Mouse (Mus musculus): ENCODE data around the gene Smyd1. TPM values are rescaled to one million over a fixed set of nuclear protein-coding genes. Genes with fewer than 3 reads are reported as not detected.

The Smyd1 gene
- polyA plus RNA-seq, 1 experiment = not detected

GRCm38 (mm10) chr6:71212471-71212870 is 109.6 kb downstream of the Smyd1 start:
- Histone ChIP-seq H3K27ac (ENCODE audit: insufficient read depth, low read depth, low read length) (no peak overlapping the region), H3K4me1 (ENCODE audit: control insufficient read depth, insufficient read depth, low read length) (no peaks in the 10 kb centered on the region), H3K4me3 (ENCODE audit: insufficient read depth, low read depth, low read length) (no peak overlapping the region)
- WGBS = over 99% methylated on average over 3 of the region's 3 CpGs
- no peak for TF ChIP-seq CTCF (IDR thresholded peaks at IDR 0.05; ENCODE audit: insufficient read depth, low read depth, low read length)
- no peak for TF ChIP-seq POLR2A (IDR thresholded peaks at IDR 0.05; ENCODE audit: insufficient read depth, low read depth, low read length)

- Histone ChIP-seq H3K4me1 (ENCODE audit: control insufficient read depth, insufficient read depth, low read length) (no peaks in the 10 kb centered on the region), H3K27ac (ENCODE audit: insufficient read depth, low read depth, low read length) (no peak overlapping the region), H3K4me3 (ENCODE audit: insufficient read depth, low read depth, low read length) (no peak overlapping the region)
- 51% methylated on average over 7 of the region's 7 CpGs for WGBS
- TF ChIP-seq POLR2A (IDR thresholded peaks at IDR 0.05; ENCODE audit: insufficient read depth, low read depth, low read length) (no peak), CTCF (IDR thresholded peaks at IDR 0.05; ENCODE audit: insufficient read depth, low read depth, low read length) (no peak)
These were observed 110.1 kb downstream of the Smyd1 start for GRCm38 (mm10) chr6:71211917-71212316.

- WGBS = 84% methylated on average over 2 of the region's 2 CpGs
- TF ChIP-seq CTCF (IDR thresholded peaks at IDR 0.05; ENCODE audit: insufficient read depth, low read depth, low read length) (no peak), POLR2A (IDR thresholded peaks at IDR 0.05; ENCODE audit: insufficient read depth, low read depth, low read length) (no peak)
- Histone ChIP-seq H3K4me1 (ENCODE audit: control insufficient read depth, insufficient read depth, low read length) (no peaks in the 10 kb centered on the region), H3K4me3 (ENCODE audit: insufficient read depth, low read depth, low read length) (no peak overlapping the region), H3K27ac (ENCODE audit: insufficient read depth, low read depth, low read length) (no peak overlapping the region)
These were observed 113.3 kb downstream of the Smyd1 start for GRCm38 (mm10) chr6:71208691-71209090.

GRCm38 (mm10) chr6:71204166-71204565 is 117.9 kb downstream of the Smyd1 start:
- Histone ChIP-seq H3K27ac (ENCODE audit: insufficient read depth, low read depth, low read length) (no peak overlapping the region), H3K4me1 (ENCODE audit: control insufficient read depth, insufficient read depth, low read length) (no peaks in the 10 kb centered on the region), H3K4me3 (ENCODE audit: insufficient read depth, low read depth, low read length) (no peak overlapping the region)
- WGBS = 96% methylated on average over 8 of the region's 8 CpGs
- TF ChIP-seq POLR2A (IDR thresholded peaks at IDR 0.05; ENCODE audit: insufficient read depth, low read depth, low read length) = no peak
- no peak for TF ChIP-seq CTCF (IDR thresholded peaks at IDR 0.05; ENCODE audit: insufficient read depth, low read depth, low read length)

GRCm38 (mm10) chr6:71203674-71204073 is 118.4 kb downstream of the Smyd1 start:
- Histone ChIP-seq H3K27ac (ENCODE audit: insufficient read depth, low read depth, low read length) (no peak overlapping the region), H3K4me1 (ENCODE audit: control insufficient read depth, insufficient read depth, low read length) (no peaks in the 10 kb centered on the region), H3K4me3 (ENCODE audit: insufficient read depth, low read depth, low read length) (no peak overlapping the region)
- TF ChIP-seq CTCF (IDR thresholded peaks at IDR 0.05; ENCODE audit: insufficient read depth, low read depth, low read length) (no peak), POLR2A (IDR thresholded peaks at IDR 0.05; ENCODE audit: insufficient read depth, low read depth, low read length) (no peak)
- 86% methylated on average over 5 of the region's 5 CpGs for WGBS

GRCm38 (mm10) chr6:71201925-71202324 is 120.1 kb downstream of the Smyd1 start:
- TF ChIP-seq CTCF (IDR thresholded peaks at IDR 0.05; ENCODE audit: insufficient read depth, low read depth, low read length) = no peak
- no peak for TF ChIP-seq POLR2A (IDR thresholded peaks at IDR 0.05; ENCODE audit: insufficient read depth, low read depth, low read length)
- H3K4me1 ChIP-seq (ENCODE audit: control insufficient read depth, insufficient read depth, low read length) = no peaks in the 10 kb centered on the region
- no peak overlapping the region for H3K27ac ChIP-seq (ENCODE audit: insufficient read depth, low read depth, low read length)
- H3K4me3 ChIP-seq (ENCODE audit: insufficient read depth, low read depth, low read length) = no peak overlapping the region
- 64% methylated on average over 5 of the region's 5 CpGs for WGBS

GRCm38 (mm10) chr6:71199612-71200011 is 122.4 kb downstream of the Smyd1 start, which contains the start of gene Fabp1:
Gene Fabp1 (plus strand): TSS chr6:71199827.
- TF ChIP-seq POLR2A (IDR thresholded peaks at IDR 0.05; ENCODE audit: insufficient read depth, low read depth, low read length) (no peak), CTCF (IDR thresholded peaks at IDR 0.05; ENCODE audit: insufficient read depth, low read depth, low read length) (no peak)
- no peak within 1 kb of the TSS for H3K27ac ChIP-seq (ENCODE audit: insufficient read depth, low read depth, low read length)
- no peak within 1 kb of the TSS for H3K4me3 ChIP-seq (ENCODE audit: insufficient read depth, low read depth, low read length)
- WGBS = 87% methylated on average over 4 of the region's 4 CpGs
- H3K4me1 ChIP-seq (ENCODE audit: control insufficient read depth, insufficient read depth, low read length) = no peaks in the 10 kb centered on the region

- Histone ChIP-seq H3K4me3 (ENCODE audit: insufficient read depth, low read depth, low read length) (no peak overlapping the region), H3K4me1 (ENCODE audit: control insufficient read depth, insufficient read depth, low read length) (no peaks in the 10 kb centered on the region), H3K27ac (ENCODE audit: insufficient read depth, low read depth, low read length) (no peak overlapping the region)
- TF ChIP-seq CTCF (IDR thresholded peaks at IDR 0.05; ENCODE audit: insufficient read depth, low read depth, low read length) (no peak), POLR2A (IDR thresholded peaks at IDR 0.05; ENCODE audit: insufficient read depth, low read depth, low read length) (no peak)
- WGBS = 90% methylated on average over 13 of the region's 13 CpGs
These were observed 124.1 kb downstream of the Smyd1 start for GRCm38 (mm10) chr6:71197636-71198535.

- TF ChIP-seq POLR2A (IDR thresholded peaks at IDR 0.05; ENCODE audit: insufficient read depth, low read depth, low read length) = no peak
- TF ChIP-seq CTCF (IDR thresholded peaks at IDR 0.05; ENCODE audit: insufficient read depth, low read depth, low read length) = no peak
- Histone ChIP-seq H3K4me1 (ENCODE audit: control insufficient read depth, insufficient read depth, low read length) (no peaks in the 10 kb centered on the region), H3K4me3 (ENCODE audit: insufficient read depth, low read depth, low read length) (no peak overlapping the region), H3K27ac (ENCODE audit: insufficient read depth, low read depth, low read length) (no peak overlapping the region)
These were observed 125.9 kb downstream of the Smyd1 start for GRCm38 (mm10) chr6:71196107-71196506.
